Mouse (Mus musculus) G1E (cell line): ENCODE results near the gene Ern1. TPM values are rescaled to one million over a fixed set of nuclear protein-coding genes. Genes with fewer than 3 reads are reported as not detected.

ENCODE experiments used
- ATAC-seq: 2 replicates; pipeline ENCODE4 v1.8.0; 2016; ENCODE audit warnings: mild to moderate bottlenecking; ENCODE audit not compliant: insufficient number of reproducible peaks, poor library complexity, low FRiP score, severe bottlenecking; ENCODE audit errors: extremely low read depth
- DNase-seq: peaks from one replicate; pipeline ENCODE4 v3.0.0; 2012; ENCODE audit warnings: low spot score
- H3K27me3 ChIP-seq: 2 replicates; pipeline ENCODE4 v1.6.1; 2012; ENCODE audit warnings: mild to moderate bottlenecking, low read length, inconsistent platforms; ENCODE audit not compliant: insufficient read depth
- H3K36me3 ChIP-seq: replicated peaks from 2 replicates; pipeline ENCODE3; 2012; ENCODE audit warnings: mild to moderate bottlenecking, inconsistent platforms
- H3K4me1 ChIP-seq: 2 replicates; pipeline ENCODE4 v1.6.1; 2012; ENCODE audit warnings: low read depth, low read length, inconsistent platforms, mixed read lengths; ENCODE audit not compliant: insufficient read depth
- H3K4me3 ChIP-seq: 2 replicates; pipeline ENCODE4 v1.5.1; 2012; ENCODE audit warnings: low read depth, mild to moderate bottlenecking, inconsistent platforms, low read length, moderate library complexity, mixed read lengths
- H3K9me3 ChIP-seq: replicated peaks from 2 replicates; pipeline ENCODE4 v1.6.1; 2012; ENCODE audit warnings: inconsistent platforms
- CTCF ChIP-seq: IDR thresholded peaks from 2 replicates; pipeline ENCODE4 v1.5.1; 2012; ENCODE audit warnings: low read depth, low read length, inconsistent platforms, mixed read lengths
- GATA1 ChIP-seq: IDR thresholded peaks from 2 replicates; pipeline ENCODE4 v1.6.1; 2012; ENCODE audit warnings: borderline replicate concordance, low read length, inconsistent platforms, mixed read lengths
- GATA2 ChIP-seq: IDR thresholded peaks from 2 replicates; pipeline ENCODE4 v1.6.1; 2012; ENCODE audit warnings: low read depth, low read length, inconsistent platforms, borderline replicate concordance
- POLR2AphosphoS5 ChIP-seq: IDR thresholded peaks from 2 replicates; pipeline ENCODE4 v1.6.1; 2012; ENCODE audit warnings: low read depth, low read length, inconsistent platforms; ENCODE audit not compliant: insufficient replicate concordance
- TAL1 ChIP-seq: conservative IDR thresholded peaks from 2 replicates; pipeline ENCODE4 v1.6.1; 2012; ENCODE audit warnings: low read depth, low read length, inconsistent platforms, mixed read lengths
- polyA plus RNA-seq: library from polyadenylated mRNA; stranded (reverse); fragments of >175 nt; gene quantifications from 2 replicates; pipeline ENCODE4 v1.2.3, GENCODE M21; 2012
- total RNA-seq, 2 experiments: library from RNA; stranded (forward) in 1 of 2; stranded (reverse) in 1 of 2; fragments of 200-1000 nt in 1 of 2; fragments of >200 nt in 1 of 2; fragmentation: Nextera tagmentation in 1 of 2; gene quantifications; 2 replicates each; pipeline ENCODE4 v1.2.3; 2014 to 2017

Ern1 gene
- total and polyA plus RNA-seq, 3 experiments = 11.0 to 44.5 (median 11.5) TPM

DNA sequence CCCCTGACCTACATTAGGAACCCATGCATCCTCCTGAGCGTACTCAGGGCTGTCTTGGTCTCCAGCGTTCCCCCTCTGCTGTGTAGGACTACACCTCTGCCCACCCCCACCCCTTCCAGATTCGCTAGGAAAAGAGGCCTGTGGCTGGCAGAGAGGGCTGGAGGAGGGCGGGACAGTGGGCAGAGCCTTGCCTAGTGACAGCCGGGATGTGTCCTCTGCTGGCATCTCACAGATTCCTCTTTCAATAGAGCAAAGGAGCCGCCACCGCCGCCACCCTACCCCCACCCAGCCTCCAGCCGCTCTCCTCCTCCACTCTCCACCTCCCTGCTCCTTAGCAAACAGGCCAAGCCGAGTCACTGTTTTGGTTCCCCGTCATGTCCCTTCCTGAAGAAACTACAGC is 122.9 kb downstream of the Ern1 start:
- Histone ChIP-seq H3K9me3 (no peaks in the 10 kb centered on the region), H3K36me3 (no peaks in the 10 kb centered on the region), H3K27me3 (peaks cover 42% of the 10 kb centered on the region), H3K4me1 (no peaks in the 10 kb centered on the region), H3K4me3 (no peak overlapping the region)
- no peak for ATAC-seq
- no peak for TF ChIP-seq GATA2
- TF ChIP-seq GATA1 = no peak
- no peak for TF ChIP-seq POLR2AphosphoS5
- TF ChIP-seq CTCF = no peak
- no peak for DNase-seq

DNA sequence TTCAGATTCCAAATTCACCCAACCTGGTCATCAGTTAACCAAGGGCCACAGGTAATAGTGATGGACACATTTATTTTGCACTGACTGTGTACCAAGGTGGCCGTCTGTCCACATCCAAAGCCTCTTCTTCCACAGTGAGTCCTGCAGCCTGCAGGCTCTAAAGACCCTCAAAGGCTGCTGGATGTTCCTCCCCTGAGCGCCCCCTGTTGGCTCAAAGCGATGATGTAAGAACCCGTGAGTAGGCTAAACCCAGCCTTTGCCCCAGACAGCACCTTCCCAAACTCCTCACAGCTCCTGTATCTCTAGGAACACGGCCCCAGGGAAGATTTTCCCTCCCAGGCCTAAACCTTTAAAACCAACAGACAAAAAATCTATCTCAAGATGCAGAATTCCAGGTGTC is 128.3 kb downstream of the Ern1 start:
- Histone ChIP-seq H3K4me1 (no peaks in the 10 kb centered on the region), H3K9me3 (no peaks in the 10 kb centered on the region), H3K36me3 (no peaks in the 10 kb centered on the region), H3K27me3 (peaks cover 36% of the 10 kb centered on the region; the same call in 1 of the 2 replicates), H3K4me3 (no peak overlapping the region)
- DNase-seq = no peak
- no peak for ATAC-seq
- TF ChIP-seq TAL1 = no peak

GRCm38 (mm10) chr11:106355382-106356128 is 132.1 kb downstream of the Ern1 start:
- no peak for ATAC-seq
- peaks cover 14% of the 10 kb centered on the region; the same call in 1 of the 2 replicates for H3K27me3 ChIP-seq

DNA sequence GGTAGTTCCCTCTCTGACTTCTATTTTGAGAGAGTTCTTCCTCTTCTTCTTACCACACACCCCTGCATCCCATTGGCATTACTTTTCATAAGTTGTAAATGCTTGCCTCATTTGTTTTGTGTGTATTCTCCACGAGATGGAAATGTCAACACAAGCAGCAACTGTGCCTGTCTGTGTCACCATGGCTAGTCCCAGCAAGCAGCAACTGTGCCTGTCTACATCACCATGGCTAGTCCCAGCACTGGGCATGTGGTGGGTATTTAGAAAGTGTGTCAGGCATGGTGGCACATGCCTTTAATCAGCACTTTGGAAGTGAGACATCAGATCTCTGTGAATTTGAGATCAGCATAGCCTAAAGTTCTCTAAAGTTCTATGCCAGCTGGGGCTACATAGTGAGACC is 133.5 kb downstream of the Ern1 start:
- no peak for TF ChIP-seq POLR2AphosphoS5
- no peak for TF ChIP-seq GATA2
- no peak for TF ChIP-seq TAL1
- TF ChIP-seq GATA1 = no peak
- no peak for TF ChIP-seq CTCF

More at GRCm38 (mm10) chr11:106355382-106356128, 132.1 kb downstream of the Ern1 start:
- H3K9me3 ChIP-seq = no peaks in the 10 kb centered on the region
- no peak overlapping the region for H3K4me3 ChIP-seq
- H3K36me3 ChIP-seq = no peaks in the 10 kb centered on the region
- TF ChIP-seq GATA2 (no peak), POLR2AphosphoS5 (no peak), TAL1 (no peak), GATA1 (no peak), CTCF (no peak)
- no peak for DNase-seq
- no peaks in the 10 kb centered on the region for H3K4me1 ChIP-seq

DNA sequence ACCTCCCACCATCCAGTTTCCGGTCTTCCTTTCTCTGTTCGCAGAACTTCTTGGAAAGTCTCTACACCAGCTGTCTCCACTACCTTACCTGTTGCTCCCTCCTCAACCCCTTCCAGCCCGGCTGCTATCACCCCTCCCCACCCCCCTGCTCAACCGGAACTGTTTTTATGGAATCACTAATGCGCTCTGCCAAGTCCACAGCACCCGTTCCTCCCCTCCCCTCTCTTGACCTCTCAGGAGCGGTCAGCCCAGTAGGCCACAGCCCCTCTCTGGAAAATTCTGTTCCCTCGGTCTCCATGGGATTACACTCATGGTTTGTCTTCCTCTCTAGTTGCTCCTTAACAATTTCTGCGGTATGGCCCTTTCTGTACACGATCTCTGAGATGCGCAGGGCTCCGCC is 134.5 kb downstream of the Ern1 start, which contains the start of gene Scn4a:
Scn4a (minus strand) TSS at position 101 of the 400 bp plus-strand sequence.
- DNase-seq (no peak), ATAC-seq (no peak)
- Histone ChIP-seq H3K4me3 (no peak within 1 kb of the TSS), H3K36me3 (no peaks in the 10 kb centered on the region), H3K9me3 (no peaks in the 10 kb centered on the region), H3K4me1 (no peaks in the 10 kb centered on the region), H3K27me3 (peaks cover 16% of the 10 kb centered on the region; the same call in 1 of the 2 replicates)
- TF ChIP-seq TAL1 (no peak), POLR2AphosphoS5 (no peak), GATA2 (no peak), GATA1 (no peak), CTCF (no peak)

More for the DNA sequence above, 133.5 kb downstream of the Ern1 start:
- Histone ChIP-seq H3K9me3 (no peaks in the 10 kb centered on the region), H3K4me1 (no peaks in the 10 kb centered on the region), H3K36me3 (no peaks in the 10 kb centered on the region), H3K27me3 (peaks cover 14% of the 10 kb centered on the region; the same call in 1 of the 2 replicates), H3K4me3 (no peak overlapping the region)
- ATAC-seq (no peak), DNase-seq (no peak)

GRCm38 (mm10) chr11:106351941-106352340 is 135.7 kb downstream of the Ern1 start:
- TF ChIP-seq POLR2AphosphoS5 = no peak
- Histone ChIP-seq H3K4me3 (no peak overlapping the region), H3K9me3 (no peaks in the 10 kb centered on the region), H3K27me3 (peaks cover 21% of the 10 kb centered on the region; the same call in 1 of the 2 replicates), H3K36me3 (no peaks in the 10 kb centered on the region), H3K4me1 (no peaks in the 10 kb centered on the region)
- ATAC-seq (no peak), DNase-seq (no peak)

- no peaks in the 10 kb centered on the region for H3K9me3 ChIP-seq
- no peaks in the 10 kb centered on the region for H3K4me1 ChIP-seq
- ATAC-seq (no peak), DNase-seq (no peak)
- no peak overlapping the region for H3K4me3 ChIP-seq
- no peaks in the 10 kb centered on the region for H3K36me3 ChIP-seq
- TF ChIP-seq TAL1 = no peak
- H3K27me3 ChIP-seq = peaks cover 21% of the 10 kb centered on the region; the same call in 1 of the 2 replicates
These were observed 136.4 kb downstream of the Ern1 start for GRCm38 (mm10) chr11:106351253-106351652.
